Mouse (Mus musculus): Measurements from ENCODE around the gene Capn13.

- TF ChIP-seq CTCF (IDR thresholded peaks at IDR 0.05; ENCODE audit: low read depth, low read length) (no peak), TAL1 (conservative IDR thresholded peaks at IDR 0.05; ENCODE audit: low read depth, low read length) (no peak), POLR2AphosphoS5 (IDR thresholded peaks at IDR 0.05; ENCODE audit: insufficient replicate concordance, low read depth, low read length) (no peak), GATA1 (IDR thresholded peaks at IDR 0.05; ENCODE audit: borderline replicate concordance, low read length) (no peak)
Measured at GRCm38 (mm10) chr17:73263077-73263501, 137.6 kb downstream of the Capn13 start.

Measured in G1E (cell line).